12 mouse cellular contexts compared by ENCODE assay signal in the genomic region with DNA sequence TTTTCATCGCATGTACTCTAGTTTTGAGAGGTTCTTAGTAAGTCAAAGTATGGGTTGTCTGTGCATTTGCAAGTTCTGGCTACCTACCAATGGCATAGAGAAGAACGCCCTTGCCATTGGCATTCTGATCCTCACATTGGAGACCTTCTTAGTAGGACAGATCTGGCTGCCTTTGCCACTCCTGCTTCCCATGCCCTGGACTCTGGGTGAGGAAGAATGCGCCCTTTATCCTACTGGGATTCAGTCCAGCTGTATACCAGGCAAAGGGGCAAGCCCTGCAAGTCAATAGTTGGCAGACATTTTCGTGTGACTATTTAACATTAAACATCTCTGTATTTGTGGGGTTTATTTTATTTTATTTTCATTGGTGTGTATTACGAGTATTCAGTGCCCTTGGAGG. TPM values are rescaled to one million over a fixed set of nuclear protein-coding genes. Genes with fewer than 3 reads are reported as not detected.
DNase-seq lines count a peak whose midpoint lies in the region; TF ChIP-seq lines count a peak whose summit lies in the region.
"Had no signal": no experiment of that assay in that cellular context is flagged by ENCODE, and none has a peak within 500 bp of the region (broad histone marks: within the 10 kb centered on the region; RNA-seq: fewer than 3 reads in every experiment).

No protein-coding gene starts in this region.

- DNase-seq in adrenal gland, adult 2 months, result peak; percentile 51
- no peak for DNase-seq in adrenal gland, adult 18-20 months (ENCODE audit: low spot score in 2 of 2)
- DNase-seq in layer of hippocampus, adult 2 months (ENCODE audit: low spot score in 2 of 2), result no peak
- DNase-seq in layer of hippocampus, adult 18-20 months (ENCODE audit: low spot score in 2 of 2), result no peak
- DNase-seq in adipocyte (ENCODE audit: low spot score), result peak; percentile 88
- peak; percentile 29 to 39 for DNase-seq in heart, postnatal 36 days
- DNase-seq in spleen, postnatal 14 days (ENCODE audit: low spot score in 2 of 2), result no peak
- DNase-seq in embryonic facial prominence, embryonic 10.5 days (ENCODE audit: low spot score), result no peak
- DNase-seq: thymus, postnatal 36 days had no signal

- no peaks in the 10 kb centered on the region for H3K9me3 ChIP-seq in embryonic facial prominence, embryonic 10.5 days
- H3K9me3 ChIP-seq: embryonic facial prominence, embryonic 12.5 days; lung, embryonic 15.5 days had no signal

- intact Hi-C loops in heart, postnatal 36 days (cut with DNase I), result no loop called here

- no peaks in the 10 kb centered on the region for H3K36me3 ChIP-seq in embryonic facial prominence, embryonic 10.5 days (replicated peaks)
- H3K36me3 ChIP-seq: embryonic facial prominence, embryonic 12.5 days; lung, embryonic 15.5 days had no signal

- WGBS in embryonic facial prominence, embryonic 10.5 days, result 82% methylated on average over 5 of the region's 5 CpGs

- no peak overlapping the region for H3K4me3 ChIP-seq in layer of hippocampus, adult 2 months
- H3K4me3 ChIP-seq in embryonic facial prominence, embryonic 10.5 days, result no peak overlapping the region
- H3K4me3 ChIP-seq: embryonic facial prominence, embryonic 12.5 days; lung, embryonic 15.5 days; myocyte had no signal

- H3K27me3 ChIP-seq in embryonic facial prominence, embryonic 10.5 days (replicated peaks; ENCODE audit: low read depth, poor library complexity, severe bottlenecking), result no peaks in the 10 kb centered on the region
- H3K27me3 ChIP-seq: embryonic facial prominence, embryonic 12.5 days; lung, embryonic 15.5 days had no signal

- TF ChIP-seq CTCF in layer of hippocampus, adult 2 months (conservative IDR thresholded peaks at IDR 0.05), result no peak

- peaks cover 9% of the 10 kb centered on the region for H3K4me1 ChIP-seq in embryonic facial prominence, embryonic 10.5 days

- H3K27ac ChIP-seq in layer of hippocampus, adult 2 months, result peak overlapping the region; percentile 39; the same call in 1 of the 2 replicates
- H3K27ac ChIP-seq in embryonic facial prominence, embryonic 10.5 days (replicated peaks), result no peak overlapping the region
- H3K27ac ChIP-seq: embryonic facial prominence, embryonic 12.5 days; lung, embryonic 15.5 days had no signal

RNA-seq across cellular contexts. Expression of a gene that starts 3.7 kb away (rescaled TPM):
- total RNA-seq in adrenal gland, adult 2 months (2021), result 100 to 1,000 TPM in 1 of 2 experiments, 10 to 100 TPM in 1; 73.7 to 106 TPM
- 8.7 and 8.9 TPM in 2 replicates for polyA plus RNA-seq in adrenal gland, adult 2 months (2012; rRNA removed)
- 100 to 1,000 TPM in 1 of 2 experiments, 10 to 100 TPM in 1; 69.3 to 117 TPM for total RNA-seq in adrenal gland, adult 18-20 months (2021)
- total RNA-seq in layer of hippocampus, adult 2 months (2021), result 10 to 100 TPM; 25.3 to 26.6 TPM
- 10 to 100 TPM; 26.2 to 28.6 TPM for total RNA-seq in layer of hippocampus, adult 18-20 months (2021)
- total RNA-seq in heart, postnatal 36 days (2021), result 100 to 1,000 TPM; 240 to 258 TPM
- 18.3 and 18.8 TPM in 2 replicates for polyA plus RNA-seq in embryonic facial prominence, embryonic 10.5 days (2016; fragmentation: Nextera tagmentation; extraction: Ambion mirVana)

RNA-seq across cellular contexts. Expression of a gene that starts 35.9 kb away (rescaled TPM):
- 100 to 1,000 TPM in 1 of 2 experiments, 10 to 100 TPM in 1; 84.2 to 111 TPM for total RNA-seq in adrenal gland, adult 2 months (2021)
- 22.5 and 40.9 TPM in 2 replicates for polyA plus RNA-seq in adrenal gland, adult 2 months (2012; rRNA removed)
- total RNA-seq in adrenal gland, adult 18-20 months (2021), result 100 to 1,000 TPM in 1 of 2 experiments, 10 to 100 TPM in 1; 80.6 to 101 TPM
- total RNA-seq in layer of hippocampus, adult 2 months (2021), result 10 to 100 TPM; 35.6 to 44.3 TPM
- total RNA-seq in layer of hippocampus, adult 18-20 months (2021), result 10 to 100 TPM; 37.4 to 41.8 TPM
- total RNA-seq in heart, postnatal 36 days (2021), result 10 to 100 TPM; 30.4 to 31.2 TPM
- polyA plus RNA-seq in embryonic facial prominence, embryonic 10.5 days (2016; fragmentation: Nextera tagmentation; extraction: Ambion mirVana), result 35.4 and 35.8 TPM in 2 replicates

RNA-seq across cellular contexts. Expression of a gene that starts 40.9 kb away (rescaled TPM):
- 10 to 100 TPM; 13.9 to 14.8 TPM for total RNA-seq in adrenal gland, adult 2 months (2021)
- 7.7 and 7.8 TPM in 2 replicates for polyA plus RNA-seq in adrenal gland, adult 2 months (2012; rRNA removed)
- total RNA-seq in adrenal gland, adult 18-20 months (2021), result 10 to 100 TPM; 11.2 to 13.2 TPM
- total RNA-seq in layer of hippocampus, adult 2 months (2021), result 10 to 100 TPM; 12.8 to 13.6 TPM
- 10 to 100 TPM; 11.7 to 14.7 TPM for total RNA-seq in layer of hippocampus, adult 18-20 months (2021)
- 1 to 10 TPM; 7.2 to 7.6 TPM for total RNA-seq in heart, postnatal 36 days (2021)
- 40.8 and 41.1 TPM in 2 replicates for polyA plus RNA-seq in embryonic facial prominence, embryonic 10.5 days (2016; fragmentation: Nextera tagmentation; extraction: Ambion mirVana)

Comparison
In these comparisons a context has a peak if more than half of its experiments do, and no peak if none do; other contexts are left out.
1. DNase-seq: peak in adrenal gland, adult 2 months (single experiment), adipocyte (single experiment) and heart, postnatal 36 days (2 of 2); none in adrenal gland, adult 18-20 months (0 of 2), layer of hippocampus, adult 2 months (0 of 2), layer of hippocampus, adult 18-20 months (0 of 2), spleen, postnatal 14 days (0 of 2) and embryonic facial prominence, embryonic 10.5 days (single experiment).